Mouse (Mus musculus): Measurements from ENCODE around the gene Trim27. TPM values are rescaled to one million over a fixed set of nuclear protein-coding genes. Genes with fewer than 3 reads are reported as not detected.

The Trim27 gene
- polyA plus RNA-seq, 1 experiment from 2014 or later, result 58.5 TPM

DNA sequence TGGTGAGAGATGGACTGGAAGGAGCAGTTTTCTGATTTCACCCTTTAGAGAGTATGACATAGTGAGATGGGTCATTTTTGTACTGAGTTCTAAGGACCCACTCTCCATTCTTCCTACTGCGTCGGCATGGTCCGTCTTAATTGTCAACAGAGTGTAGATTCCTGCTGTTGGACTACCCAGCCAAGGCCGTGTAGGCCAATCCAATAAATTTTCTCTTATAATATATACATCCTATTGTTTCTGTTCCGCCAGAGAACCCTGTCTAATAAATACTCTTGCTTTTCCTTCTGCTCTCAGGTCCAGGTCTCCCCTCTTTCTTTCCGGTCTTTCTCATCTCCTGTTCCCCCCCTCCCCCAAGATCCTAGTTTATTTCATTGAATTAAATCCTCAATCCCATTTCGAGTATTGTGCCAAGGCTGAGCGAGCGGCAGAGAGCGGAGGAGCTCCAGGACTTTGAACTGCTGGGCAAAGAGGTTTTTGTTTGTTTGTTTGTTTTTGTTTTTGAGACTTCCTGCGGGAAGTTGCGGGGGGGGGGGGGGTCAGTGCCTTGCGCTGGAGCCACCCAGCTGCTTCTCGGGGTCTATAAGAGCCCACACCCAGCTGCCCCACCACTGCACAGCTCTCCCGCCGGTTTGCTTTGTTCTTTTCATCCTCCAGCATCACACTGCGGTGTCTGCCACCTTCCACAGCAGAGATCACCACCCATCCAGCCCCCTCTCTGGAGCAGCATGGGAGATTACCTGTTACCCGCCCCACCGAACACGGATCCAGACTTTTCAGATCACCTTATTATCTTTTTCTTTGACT, 42.6 kb downstream of the Trim27 start:
- ATAC-seq (ENCODE audit: low FRiP score, low TSS enrichment), result peak; percentile 76
- H3K4me1 ChIP-seq (replicated peaks; ENCODE audit: control insufficient read depth, insufficient read depth), result no peaks in the 10 kb centered on the region
- peak overlapping the region; percentile 52 for H3K9ac ChIP-seq (ENCODE audit: low read length)
- no peak overlapping the region for H3K27ac ChIP-seq (replicated peaks)
- TF ChIP-seq EP300 (optimal IDR thresholded peaks at IDR 0.05) (no peak), CTCF (IDR thresholded peaks at IDR 0.05; ENCODE audit: low read depth) (no peak)
- H3K36me3 ChIP-seq (ENCODE audit: control insufficient read depth, insufficient read depth, low read length), result no peaks in the 10 kb centered on the region
- peak overlapping the region; percentile 47 for H3K4me3 ChIP-seq (ENCODE audit: low read depth, low read length)
- no peaks in the 10 kb centered on the region for H3K9me3 ChIP-seq (ENCODE audit: control insufficient read depth, low read length)
- no peak for DNase-seq (ENCODE audit: low spot score)
- peak overlapping the region; percentile 72 for H3K4me2 ChIP-seq (replicated peaks; ENCODE audit: low read depth)
- 5% methylated on average over 20 of the region's 20 CpGs for WGBS
- no peaks in the 10 kb centered on the region for H3K27me3 ChIP-seq (ENCODE audit: control insufficient read depth, insufficient read depth, low read length)

DNA sequence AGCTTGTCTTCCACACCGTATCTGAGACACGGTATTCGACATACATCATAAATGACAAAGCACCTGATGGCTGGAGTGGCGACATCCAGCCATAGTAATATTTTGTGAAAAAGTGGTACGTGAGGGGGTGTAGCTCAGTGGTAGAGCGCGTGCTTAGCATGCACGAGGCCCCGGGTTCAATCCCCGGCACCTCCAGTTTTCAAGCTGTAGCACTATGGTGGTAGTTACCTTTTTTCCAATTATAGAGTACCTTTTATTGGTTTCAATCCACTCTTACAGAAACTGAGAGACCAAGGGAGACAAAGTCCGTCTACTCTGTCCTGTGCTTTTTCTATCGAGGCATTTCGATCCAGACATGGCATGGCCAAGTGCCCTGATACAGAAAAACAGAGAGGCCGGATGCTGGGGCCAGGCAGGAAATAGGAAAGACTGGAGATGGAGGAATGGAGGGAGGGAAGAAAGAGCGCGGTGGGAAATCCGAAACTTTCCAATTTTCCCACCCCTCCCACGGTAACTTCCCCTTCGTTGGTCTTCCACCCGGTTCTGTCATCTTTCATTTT, 43.3 kb downstream of the Trim27 start:
- Histone ChIP-seq H3K9me3 (ENCODE audit: control insufficient read depth, low read length) (no peaks in the 10 kb centered on the region), H3K9ac (ENCODE audit: low read length) (peak overlapping the region; percentile 54), H3K36me3 (ENCODE audit: control insufficient read depth, insufficient read depth, low read length) (no peaks in the 10 kb centered on the region), H3K4me3 (ENCODE audit: low read depth, low read length) (peak overlapping the region; percentile 47), H3K4me1 (replicated peaks; ENCODE audit: control insufficient read depth, insufficient read depth) (no peaks in the 10 kb centered on the region), H3K4me2 (replicated peaks; ENCODE audit: low read depth) (peak overlapping the region; percentile 72), H3K27ac (replicated peaks) (no peak overlapping the region), H3K27me3 (ENCODE audit: control insufficient read depth, insufficient read depth, low read length) (no peaks in the 10 kb centered on the region)
- DNase-seq (ENCODE audit: low spot score) (peak; percentile 86), ATAC-seq (ENCODE audit: low FRiP score, low TSS enrichment) (peak; percentile 93)
- 1% methylated on average over 20 of the region's 20 CpGs for WGBS
- TF ChIP-seq CTCF (IDR thresholded peaks at IDR 0.05; ENCODE audit: low read depth) (no peak), EP300 (optimal IDR thresholded peaks at IDR 0.05) (no peak)

DNA sequence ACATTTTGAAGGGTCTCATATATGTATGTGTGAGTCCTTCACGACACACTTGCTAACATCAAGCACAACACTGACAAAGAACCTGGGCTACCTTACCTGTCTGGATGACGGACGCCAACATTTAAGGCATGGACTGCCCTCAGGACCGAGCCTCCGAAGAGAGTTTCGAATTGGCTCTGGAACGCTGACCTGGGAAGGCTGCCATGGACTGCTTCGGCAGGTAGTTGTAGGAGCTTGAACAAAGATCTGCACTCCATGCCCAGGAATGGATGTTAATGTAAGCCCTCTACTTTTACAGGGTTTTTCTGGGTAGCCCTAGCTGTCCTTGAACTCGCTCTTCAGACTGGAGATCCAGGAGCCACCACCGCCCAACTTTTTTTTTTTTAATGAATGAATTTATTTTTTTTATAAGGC, 44.0 kb downstream of the Trim27 start:
- Histone ChIP-seq H3K27ac (replicated peaks) (no peak overlapping the region), H3K4me1 (replicated peaks; ENCODE audit: control insufficient read depth, insufficient read depth) (no peaks in the 10 kb centered on the region), H3K9me3 (ENCODE audit: control insufficient read depth, low read length) (no peaks in the 10 kb centered on the region), H3K9ac (ENCODE audit: low read length) (peak overlapping the region; percentile 54), H3K27me3 (ENCODE audit: control insufficient read depth, insufficient read depth, low read length) (no peaks in the 10 kb centered on the region), H3K4me2 (replicated peaks; ENCODE audit: low read depth) (peak overlapping the region; percentile 72), H3K36me3 (ENCODE audit: control insufficient read depth, insufficient read depth, low read length) (no peaks in the 10 kb centered on the region), H3K4me3 (ENCODE audit: low read depth, low read length) (peak overlapping the region; percentile 47)
- no peak for ATAC-seq (ENCODE audit: low FRiP score, low TSS enrichment)
- peak; percentile 26 for DNase-seq (ENCODE audit: low spot score)
- TF ChIP-seq EP300 (optimal IDR thresholded peaks at IDR 0.05) (no peak), CTCF (IDR thresholded peaks at IDR 0.05; ENCODE audit: low read depth) (no peak)
- 3% methylated on average over 10 of the region's 10 CpGs for WGBS

DNA sequence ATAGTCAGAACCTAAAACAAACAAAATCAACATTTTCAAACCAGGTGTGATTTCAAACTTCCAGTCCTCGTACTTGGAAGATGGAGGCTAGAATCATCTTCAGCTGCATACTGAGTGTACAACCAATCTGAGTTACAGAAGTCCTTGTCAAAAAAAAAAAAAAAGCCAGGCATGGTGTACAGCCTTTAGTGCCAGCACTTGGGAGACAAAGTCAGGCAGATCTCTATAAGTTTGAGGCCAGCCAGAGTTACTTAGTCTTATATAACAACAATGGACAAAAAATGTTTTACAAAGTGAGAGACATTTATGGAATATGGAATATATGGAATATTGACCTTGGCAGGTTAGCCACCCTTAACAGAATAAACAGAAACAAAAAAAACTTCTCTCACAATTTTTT, 45.1 kb downstream of the Trim27 start:
- Histone ChIP-seq H3K4me3 (ENCODE audit: low read depth, low read length) (no peak overlapping the region), H3K36me3 (ENCODE audit: control insufficient read depth, insufficient read depth, low read length) (no peaks in the 10 kb centered on the region), H3K27me3 (ENCODE audit: control insufficient read depth, insufficient read depth, low read length) (no peaks in the 10 kb centered on the region), H3K27ac (replicated peaks) (no peak overlapping the region), H3K9me3 (ENCODE audit: control insufficient read depth, low read length) (no peaks in the 10 kb centered on the region), H3K4me1 (replicated peaks; ENCODE audit: control insufficient read depth, insufficient read depth) (no peaks in the 10 kb centered on the region), H3K4me2 (replicated peaks; ENCODE audit: low read depth) (no peak overlapping the region), H3K9ac (ENCODE audit: low read length) (no peak overlapping the region)
- WGBS, result 87% methylated on average over 1 of the region's 1 CpGs
- DNase-seq (ENCODE audit: low spot score), result no peak
- ATAC-seq (ENCODE audit: low FRiP score, low TSS enrichment), result no peak
- no peak for TF ChIP-seq EP300 (optimal IDR thresholded peaks at IDR 0.05)
- TF ChIP-seq CTCF (IDR thresholded peaks at IDR 0.05; ENCODE audit: low read depth), result no peak

DNA sequence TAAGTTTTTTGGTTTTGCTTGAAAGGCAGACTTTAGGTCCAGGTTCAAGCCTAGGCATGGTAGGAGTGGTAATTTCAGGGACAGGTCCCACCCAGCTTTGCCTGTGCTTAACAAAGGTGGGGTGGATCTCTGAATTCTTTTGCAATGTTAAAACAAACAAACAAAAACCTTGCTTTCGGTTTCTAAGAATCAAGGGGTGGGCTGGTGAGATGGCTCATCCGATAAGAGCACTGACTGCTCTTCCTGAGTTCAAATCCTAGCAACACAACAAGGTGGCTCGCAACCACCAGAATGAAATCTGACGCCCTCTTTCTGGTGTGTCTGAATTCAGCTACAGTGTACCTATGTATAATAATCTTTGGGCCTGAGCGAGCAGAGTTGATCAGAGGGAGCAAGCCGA, 46.0 kb downstream of the Trim27 start:
- Histone ChIP-seq H3K27ac (replicated peaks) (no peak overlapping the region), H3K9me3 (ENCODE audit: control insufficient read depth, low read length) (no peaks in the 10 kb centered on the region), H3K4me1 (replicated peaks; ENCODE audit: control insufficient read depth, insufficient read depth) (no peaks in the 10 kb centered on the region), H3K36me3 (ENCODE audit: control insufficient read depth, insufficient read depth, low read length) (no peaks in the 10 kb centered on the region), H3K27me3 (ENCODE audit: control insufficient read depth, insufficient read depth, low read length) (no peaks in the 10 kb centered on the region), H3K4me2 (replicated peaks; ENCODE audit: low read depth) (no peak overlapping the region), H3K4me3 (ENCODE audit: low read depth, low read length) (no peak overlapping the region), H3K9ac (ENCODE audit: low read length) (no peak overlapping the region)
- ATAC-seq (ENCODE audit: low FRiP score, low TSS enrichment) (no peak), DNase-seq (ENCODE audit: low spot score) (no peak)
- TF ChIP-seq CTCF (IDR thresholded peaks at IDR 0.05; ENCODE audit: low read depth) (no peak), EP300 (optimal IDR thresholded peaks at IDR 0.05) (no peak)
- 62% methylated on average over 6 of the region's 6 CpGs for WGBS

DNA sequence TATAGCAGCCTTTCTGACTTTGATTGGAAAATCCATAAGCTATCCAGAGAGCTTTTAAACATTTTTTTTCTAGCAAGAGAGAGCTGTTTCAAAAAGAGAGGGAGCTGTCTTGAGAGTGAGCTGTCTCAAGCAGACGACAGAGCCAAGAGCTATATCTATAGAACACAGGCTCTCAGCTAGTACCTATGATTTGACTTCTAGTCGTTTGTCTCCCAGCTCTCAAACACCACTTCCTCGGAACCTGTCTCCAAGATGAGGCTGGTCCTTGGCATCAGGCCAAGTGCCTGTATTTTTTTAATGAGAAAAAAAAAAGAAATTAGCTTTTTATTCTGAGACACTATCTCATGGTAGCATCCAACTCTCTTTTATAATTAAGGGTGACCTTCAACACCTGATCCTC, 46.8 kb downstream of the Trim27 start:
- WGBS, result 26% methylated on average over 3 of the region's 3 CpGs
- DNase-seq (ENCODE audit: low spot score) (no peak), ATAC-seq (ENCODE audit: low FRiP score, low TSS enrichment) (no peak)
- Histone ChIP-seq H3K4me1 (replicated peaks; ENCODE audit: control insufficient read depth, insufficient read depth) (no peaks in the 10 kb centered on the region), H3K36me3 (ENCODE audit: control insufficient read depth, insufficient read depth, low read length) (no peaks in the 10 kb centered on the region), H3K9ac (ENCODE audit: low read length) (no peak overlapping the region), H3K9me3 (ENCODE audit: control insufficient read depth, low read length) (no peaks in the 10 kb centered on the region), H3K4me2 (replicated peaks; ENCODE audit: low read depth) (no peak overlapping the region), H3K4me3 (ENCODE audit: low read depth, low read length) (no peak overlapping the region), H3K27ac (replicated peaks) (no peak overlapping the region), H3K27me3 (ENCODE audit: control insufficient read depth, insufficient read depth, low read length) (no peaks in the 10 kb centered on the region)
- TF ChIP-seq CTCF (IDR thresholded peaks at IDR 0.05; ENCODE audit: low read depth), result no peak
- no peak for TF ChIP-seq EP300 (optimal IDR thresholded peaks at IDR 0.05)
